8 mouse cellular contexts compared by ENCODE assay signal in the genomic region with DNA sequence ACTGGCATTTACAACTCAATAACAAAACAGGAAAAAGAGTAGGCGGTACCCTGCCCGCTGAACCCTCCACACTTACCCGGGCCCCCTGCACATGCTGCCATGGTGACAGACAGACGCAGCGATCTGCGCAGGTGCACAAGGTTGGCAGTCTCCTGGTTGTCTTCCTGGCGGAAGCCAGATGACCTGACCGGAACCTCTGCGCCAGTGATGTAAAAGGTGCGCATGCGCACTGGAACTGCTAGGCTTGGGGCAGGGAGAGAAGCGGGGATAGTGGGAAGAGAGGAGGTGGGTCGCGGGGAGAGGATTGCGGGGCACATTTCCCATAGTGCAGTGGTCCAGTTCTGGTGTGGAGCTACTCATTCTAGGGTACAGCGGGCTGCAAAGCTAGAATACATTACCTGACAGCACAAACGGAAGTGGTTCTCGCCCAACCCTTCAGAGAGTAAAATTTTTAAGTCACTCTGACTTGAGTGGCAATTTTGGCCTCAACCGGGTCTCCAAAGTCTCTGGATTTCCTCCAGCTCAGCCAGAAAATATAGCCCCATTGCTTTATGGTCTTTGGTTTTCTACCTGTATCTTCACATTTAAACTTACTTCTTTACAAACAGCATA. TPM values are rescaled to one million over a fixed set of nuclear protein-coding genes. Genes with fewer than 3 reads are reported as not detected.
A peak's percentile ranks its signal among the peaks of the same experiment; 100 is the strongest.
DNase-seq lines count a peak whose midpoint lies in the region; ATAC-seq lines count a peak whose summit lies in the region.

A gene (minus strand): TSS at position 164 of the 612 bp plus-strand sequence.

- peak; percentile 99 for ATAC-seq in heart, embryonic 12.5 days (ENCODE audit: insufficient number of reproducible peaks, low FRiP score)
- peak; percentile 100 for ATAC-seq in kidney, embryonic 16.5 days (ENCODE audit: low FRiP score, low TSS enrichment)

- peak within 1 kb of the TSS; percentile 90 for H3K4me2 ChIP-seq in heart, embryonic 12.5 days
- H3K4me2 ChIP-seq in kidney, embryonic 16.5 days (replicated peaks; ENCODE audit: low read depth, low read length), result peak within 1 kb of the TSS; percentile 68

- peak; percentile 97 for DNase-seq in CD4-positive, CD25-positive, alpha-beta regulatory T cell, adult 2 months (ENCODE audit: low read depth, low spot score)
- DNase-seq in c-Kit-negative CD71-positive TER-119-positive erythroid progenitor cells, embryonic 14.5 days (ENCODE audit: low read depth, low spot score), result peak; percentile 70
- peak; percentile 47 for DNase-seq in fat pad, adult 2 months (ENCODE audit: extremely low read depth, low read depth, low spot score)
- peak; percentile 92 for DNase-seq in liver
- peak; percentile 33 to 71 for DNase-seq in monocyte, adult 2 months (ENCODE audit: low read depth in 1 of 2, low spot score in 2 of 2)
- peak; percentile 76 to 82 for DNase-seq in spleen, postnatal 14 days (ENCODE audit: low spot score in 2 of 2)

- H3K4me3 ChIP-seq in heart, embryonic 12.5 days, result peak within 1 kb of the TSS; percentile 54
- H3K4me3 ChIP-seq in kidney, embryonic 16.5 days (ENCODE audit: low read length), result peak within 1 kb of the TSS; percentile 51

- no peaks in the 10 kb centered on the region for H3K9me3 ChIP-seq in heart, embryonic 12.5 days (replicated peaks)
- H3K9me3 ChIP-seq in kidney, embryonic 16.5 days (ENCODE audit: low read length), result peaks cover 2% of the 10 kb centered on the region; the same call in 1 of the 2 replicates

- no peaks in the 10 kb centered on the region for H3K4me1 ChIP-seq in heart, embryonic 12.5 days (replicated peaks)
- no peaks in the 10 kb centered on the region for H3K4me1 ChIP-seq in kidney, embryonic 16.5 days (ENCODE audit: insufficient read depth, low read length)

- peaks cover 9% of the 10 kb centered on the region; the same call in 1 of the 2 replicates for H3K36me3 ChIP-seq in heart, embryonic 12.5 days
- H3K36me3 ChIP-seq in kidney, embryonic 16.5 days (ENCODE audit: insufficient read depth, low read length), result 0 out of 2 replicates have a peak, but pooled peaks cover 5% of the 10 kb centered on the region

- no peaks in the 10 kb centered on the region for H3K27me3 ChIP-seq in heart, embryonic 12.5 days (replicated peaks)
- H3K27me3 ChIP-seq in kidney, embryonic 16.5 days (ENCODE audit: insufficient read depth, low read length), result no peaks in the 10 kb centered on the region

- peak within 1 kb of the TSS; percentile 63 for H3K27ac ChIP-seq in heart, embryonic 12.5 days (ENCODE audit: poor library complexity, severe bottlenecking)
- peak within 1 kb of the TSS; percentile 51 for H3K27ac ChIP-seq in kidney, embryonic 16.5 days (ENCODE audit: low read length)

- WGBS in heart, embryonic 12.5 days, result 7% methylated on average over 19 of the region's 19 CpGs
- 4% methylated on average over 19 of the region's 19 CpGs for WGBS in kidney, embryonic 16.5 days

- peak within 1 kb of the TSS; percentile 65 for H3K9ac ChIP-seq in heart, embryonic 12.5 days
- peak within 1 kb of the TSS; percentile 60 for H3K9ac ChIP-seq in kidney, embryonic 16.5 days (replicated peaks; ENCODE audit: low read length)

RNA-seq across cellular contexts. Expression of the gene that starts here (rescaled TPM):
- not detected in 2 replicates for polyA plus RNA-seq in heart, embryonic 12.5 days (2016; fragmentation: Nextera tagmentation; extraction: Ambion mirVana)
- 0.17 and 0.24 TPM in 2 replicates for polyA plus RNA-seq in kidney, embryonic 16.5 days (2015; fragmentation: Nextera tagmentation; extraction: Ambion mirVana)

Comparison
In these comparisons a context has a peak if more than half of its experiments do, and no peak if none do; other contexts are left out.
1. Peak in every context shown above with its lines: DNase-seq, ATAC-seq, H3K4me3 ChIP-seq and H3K27ac ChIP-seq.
2. Peak in ATAC-seq, H3K4me3 ChIP-seq, H3K27ac ChIP-seq, H3K9ac ChIP-seq and H3K4me2 ChIP-seq in heart, embryonic 12.5 days; RNA of the gene not detected or under 1 TPM.
3. Peak in ATAC-seq, H3K4me3 ChIP-seq, H3K27ac ChIP-seq, H3K9ac ChIP-seq and H3K4me2 ChIP-seq in kidney, embryonic 16.5 days; RNA of the gene not detected or under 1 TPM.
4. DNase-seq: peak in every context shown above with its lines; median percentile 97 in CD4-positive, CD25-positive, alpha-beta regulatory T cell, adult 2 months; 92 in liver; 79 in spleen, postnatal 14 days; 70 in c-Kit-negative CD71-positive TER-119-positive erythroid progenitor cells, embryonic 14.5 days; 52 in monocyte, adult 2 months; 47 in fat pad, adult 2 months.